Mouse (Mus musculus) forebrain, postnatal 0 days (tissue): ENCODE results near the gene Ramp3. TPM values are rescaled to one million over a fixed set of nuclear protein-coding genes. Genes with fewer than 3 reads are reported as not detected.
A peak's percentile ranks its signal among the peaks of the same experiment; 100 is the strongest.

ENCODE experiments used
- ATAC-seq: fragments of 200-750 bp; cut with Nextera tagmentation; 2 replicates; pipeline ENCODE4 v1.8.0; 2017; ENCODE audit warnings: mild to moderate bottlenecking, moderate library complexity
- DNase-seq: peaks from one replicate; pipeline ENCODE4 v3.0.0-alpha.2; 2015
- H3K27ac ChIP-seq: fragments of 300-500 bp; sonication (generic); 2 replicates; pipeline ENCODE4 v1.5.1; 2014; ENCODE audit warnings: low read depth, mild to moderate bottlenecking, antibody characterized with exemption, low read length, moderate library complexity, mixed read lengths
- H3K27me3 ChIP-seq: fragments of 300-500 bp; sonication (generic); 2 replicates; pipeline ENCODE4 v1.6.1; 2014; ENCODE audit warnings: mild to moderate bottlenecking, low read length, mixed read lengths; ENCODE audit not compliant: insufficient read depth
- H3K36me3 ChIP-seq: fragments of 300-500 bp; sonication (generic); 2 replicates; pipeline ENCODE4 v1.6.1; 2014; ENCODE audit warnings: mild to moderate bottlenecking, moderate library complexity; ENCODE audit not compliant: insufficient read depth
- H3K4me1 ChIP-seq: fragments of 300-500 bp; sonication (generic); 2 replicates; pipeline ENCODE4 v1.6.1; 2014; ENCODE audit warnings: antibody characterized with exemption; ENCODE audit not compliant: insufficient read depth
- H3K4me2 ChIP-seq: fragments of 300-500 bp; sonication (generic); 2 replicates; pipeline ENCODE4 v1.6.1; 2014; ENCODE audit warnings: low read depth, mild to moderate bottlenecking, moderate library complexity
- H3K4me3 ChIP-seq: fragments of 300-500 bp; sonication (generic); 2 replicates; pipeline ENCODE4 v1.5.1; 2014; ENCODE audit warnings: low read depth, low read length, mixed read lengths
- H3K9ac ChIP-seq: fragments of 300-500 bp; sonication (generic); 2 replicates; pipeline ENCODE4 v1.6.1; 2014; ENCODE audit warnings: mild to moderate bottlenecking
- H3K9me3 ChIP-seq: fragments of 300-500 bp; sonication (generic); 2 replicates; pipeline ENCODE4 v1.6.1; 2016; ENCODE audit warnings: low read length
- CTCF ChIP-seq: sonication (generic); IDR thresholded peaks from 2 replicates; pipeline ENCODE4 v1.5.1; 2016; ENCODE audit warnings: antibody characterized with exemption, control low read depth, low read depth
- WGBS: fragments of 180-500 bp; shearing (Covaris S2); extraction: QIAGEN DNeasy Blood & Tissue Kit; methylation state at CpG from one replicate; pipeline ENCODE4 v1.1.7; 2014; 5-methylcytosine and 5-hydroxymethylcytosine counted together
- polyA plus RNA-seq: library from polyadenylated mRNA; unstranded; fragments of >200 nt; fragmentation: Nextera tagmentation; extraction: Ambion mirVana; gene quantifications from 2 replicates; pipeline ENCODE4 v1.2.1, GENCODE M21; 2015
- total RNA-seq: library from RNA; depleted of rRNA; stranded (reverse); fragments of >200 nt; gene quantifications from 2 replicates; pipeline ENCODE4 v1.2.3, GENCODE M21; 2014; rRNA removed

The Ramp3 gene
- total RNA-seq (12.9 and 21.1 TPM in 2 replicates), polyA plus RNA-seq (17.6 and 20.0 TPM in 2 replicates)

DNA sequence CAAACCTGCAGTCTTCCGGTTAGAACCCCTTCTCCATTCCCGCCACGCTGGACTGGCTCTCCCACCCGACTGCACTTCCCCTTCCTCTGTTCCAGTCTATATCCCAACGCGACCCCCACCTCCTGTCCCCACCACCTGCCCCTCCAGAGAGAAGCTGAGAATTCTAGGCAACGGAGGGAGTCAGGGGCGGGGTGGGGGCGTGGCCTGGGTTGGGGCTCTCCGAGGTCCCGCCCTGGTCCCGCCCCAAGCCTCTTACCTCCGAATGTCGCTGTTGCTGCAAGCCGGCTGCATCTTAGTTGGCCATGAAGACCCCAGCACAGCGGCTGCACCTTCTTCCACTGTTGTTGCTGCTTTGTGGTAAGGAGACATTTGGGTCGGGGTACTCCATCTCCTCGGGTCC, at the start of gene Ramp3:
Gene Ramp3 (plus strand): TSS at position 251 of the 400 bp plus-strand sequence.
- Histone ChIP-seq H3K27me3 (no peaks in the 10 kb centered on the region; the same call in 1 of the 2 replicates), H3K9me3 (no peaks in the 10 kb centered on the region), H3K9ac (peak within 1 kb of the TSS; percentile 57), H3K36me3 (no peaks in the 10 kb centered on the region), H3K4me1 (no peaks in the 10 kb centered on the region), H3K4me3 (peak within 1 kb of the TSS; percentile 39), H3K4me2 (peak within 1 kb of the TSS; percentile 81), H3K27ac (no peak within 1 kb of the TSS)
- ATAC-seq (peak; percentile 74), DNase-seq (peak; percentile 73)
- 3% methylated on average over 17 of the region's 18 CpGs for WGBS
- TF ChIP-seq CTCF = 0 out of 2 replicates have a peak, but pooled peaks have one; percentile 18

DNA sequence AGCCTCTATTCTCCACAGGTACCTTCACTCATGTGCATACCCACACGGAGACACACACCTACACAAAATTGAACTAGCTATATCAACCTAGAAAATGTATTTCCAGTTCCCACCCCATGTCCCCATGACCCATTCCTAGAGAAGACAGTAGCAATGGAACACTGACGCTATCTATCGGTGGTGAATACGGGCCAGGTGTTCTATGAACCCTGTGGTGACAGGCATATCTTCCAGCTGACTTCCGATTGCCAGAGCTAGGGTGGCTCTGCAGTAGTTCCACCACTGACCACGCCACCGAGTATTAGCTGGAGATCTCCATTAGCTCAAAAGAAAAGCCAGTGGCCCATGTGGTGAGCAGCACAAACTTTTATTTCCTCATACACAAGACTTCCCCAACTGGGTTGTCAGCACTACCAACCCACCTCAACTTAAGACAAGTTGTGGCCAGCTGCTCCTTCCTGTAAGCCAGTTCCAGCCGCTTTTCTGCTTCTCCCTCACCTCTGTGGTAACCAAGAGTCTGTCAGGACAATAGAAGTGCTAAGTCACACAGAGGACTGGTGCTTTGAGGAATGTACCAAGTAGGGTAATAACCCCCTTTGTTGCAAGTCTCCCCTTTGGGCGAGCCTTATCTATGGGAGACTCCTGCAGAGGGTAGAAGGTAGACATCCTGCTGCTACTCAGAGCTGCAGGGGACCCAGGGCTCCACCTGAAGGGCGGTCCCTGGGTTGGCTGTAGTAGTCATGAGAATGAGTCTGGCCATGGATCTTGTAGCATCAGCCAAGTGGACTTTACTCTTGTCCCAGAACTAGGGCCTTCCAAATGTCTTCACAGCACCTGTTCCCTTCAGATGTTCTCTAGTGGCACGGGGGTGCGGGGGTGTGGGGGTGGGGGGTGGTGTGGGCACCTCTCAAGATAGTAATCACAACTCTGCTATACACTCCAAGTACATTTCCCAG, 42.8 kb upstream of the Ramp3 start:
- Histone ChIP-seq H3K4me2 (no peak overlapping the region), H3K27ac (no peak overlapping the region), H3K27me3 (no peaks in the 10 kb centered on the region), H3K4me1 (no peaks in the 10 kb centered on the region), H3K9me3 (no peaks in the 10 kb centered on the region), H3K4me3 (no peak overlapping the region), H3K9ac (no peak overlapping the region), H3K36me3 (peaks cover 78% of the 10 kb centered on the region)
- ATAC-seq = no peak
- 92% methylated on average over 12 of the region's 12 CpGs for WGBS
- TF ChIP-seq CTCF = no peak
- no peak for DNase-seq

DNA sequence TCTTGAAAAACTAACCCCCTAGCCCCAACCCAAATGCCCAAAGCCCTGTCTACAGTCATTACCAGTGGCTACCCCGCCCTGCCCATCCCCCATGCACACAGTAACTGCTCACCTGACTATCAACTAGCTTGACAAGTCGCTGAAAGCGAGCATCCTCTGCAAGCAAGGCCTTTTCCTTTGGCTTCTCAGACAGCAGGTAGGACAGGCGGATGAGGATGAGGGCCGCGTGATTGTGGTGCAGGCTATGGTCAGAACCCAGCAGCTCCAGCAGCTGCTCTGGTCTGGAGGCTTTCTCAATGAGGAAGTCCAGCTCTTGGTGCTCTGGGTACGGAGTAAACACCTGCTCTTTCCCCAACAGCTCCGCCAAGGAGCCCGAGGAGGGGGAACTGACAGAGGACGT, 34.6 kb upstream of the Ramp3 start:
- 91% methylated on average over 10 of the region's 10 CpGs for WGBS
- ATAC-seq = no peak
- Histone ChIP-seq H3K4me2 (no peak overlapping the region), H3K4me1 (peaks cover 15% of the 10 kb centered on the region), H3K27me3 (no peaks in the 10 kb centered on the region), H3K4me3 (no peak overlapping the region), H3K36me3 (peaks cover 47% of the 10 kb centered on the region), H3K9ac (no peak overlapping the region), H3K9me3 (no peaks in the 10 kb centered on the region), H3K27ac (no peak overlapping the region)
- no peak for DNase-seq
- no peak for TF ChIP-seq CTCF

DNA sequence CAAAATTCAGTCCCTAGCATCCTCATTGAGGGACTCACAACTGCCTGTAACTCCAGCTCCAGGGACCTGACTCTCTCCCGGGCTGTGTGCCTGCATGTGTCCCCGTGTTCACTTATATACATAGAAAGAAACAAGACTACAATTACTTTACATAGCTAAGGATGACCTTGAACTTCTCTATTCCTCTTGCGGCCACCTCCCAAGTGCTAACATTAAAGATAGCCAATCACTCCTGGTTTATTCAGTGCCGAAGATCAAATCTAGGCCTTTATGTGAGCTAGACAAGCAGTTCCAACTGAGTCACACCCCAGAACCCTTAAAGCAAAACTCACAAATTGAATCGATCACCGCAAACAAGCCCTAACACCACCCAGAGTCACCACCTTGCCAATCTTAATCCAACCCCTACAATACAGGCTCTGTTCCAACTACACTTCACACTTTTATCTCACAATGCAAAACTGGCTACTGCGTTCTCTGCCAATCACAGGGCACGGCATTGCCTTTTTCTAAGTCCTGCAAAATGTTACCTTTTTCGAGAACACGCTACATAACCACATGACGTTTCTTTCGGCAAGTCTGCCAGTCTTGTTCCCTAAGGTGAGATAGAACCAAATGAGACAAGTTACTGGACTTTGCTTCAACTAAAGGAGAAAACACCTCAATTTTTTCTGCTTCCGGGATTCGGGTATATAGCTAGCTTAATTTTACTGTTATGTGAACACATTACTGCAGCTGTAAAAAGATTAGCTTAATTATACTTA, 33.5 kb upstream of the Ramp3 start:
- WGBS = 75% methylated on average over 14 of the region's 14 CpGs
- Histone ChIP-seq H3K9me3 (no peaks in the 10 kb centered on the region), H3K4me3 (peak overlapping the region; percentile 77), H3K4me1 (peaks cover 15% of the 10 kb centered on the region), H3K27me3 (no peaks in the 10 kb centered on the region), H3K9ac (peak overlapping the region; percentile 73), H3K4me2 (peak overlapping the region; percentile 70), H3K27ac (no peak overlapping the region), H3K36me3 (peaks cover 36% of the 10 kb centered on the region)
- no peak for DNase-seq
- no peak for ATAC-seq
- TF ChIP-seq CTCF = no peak

DNA sequence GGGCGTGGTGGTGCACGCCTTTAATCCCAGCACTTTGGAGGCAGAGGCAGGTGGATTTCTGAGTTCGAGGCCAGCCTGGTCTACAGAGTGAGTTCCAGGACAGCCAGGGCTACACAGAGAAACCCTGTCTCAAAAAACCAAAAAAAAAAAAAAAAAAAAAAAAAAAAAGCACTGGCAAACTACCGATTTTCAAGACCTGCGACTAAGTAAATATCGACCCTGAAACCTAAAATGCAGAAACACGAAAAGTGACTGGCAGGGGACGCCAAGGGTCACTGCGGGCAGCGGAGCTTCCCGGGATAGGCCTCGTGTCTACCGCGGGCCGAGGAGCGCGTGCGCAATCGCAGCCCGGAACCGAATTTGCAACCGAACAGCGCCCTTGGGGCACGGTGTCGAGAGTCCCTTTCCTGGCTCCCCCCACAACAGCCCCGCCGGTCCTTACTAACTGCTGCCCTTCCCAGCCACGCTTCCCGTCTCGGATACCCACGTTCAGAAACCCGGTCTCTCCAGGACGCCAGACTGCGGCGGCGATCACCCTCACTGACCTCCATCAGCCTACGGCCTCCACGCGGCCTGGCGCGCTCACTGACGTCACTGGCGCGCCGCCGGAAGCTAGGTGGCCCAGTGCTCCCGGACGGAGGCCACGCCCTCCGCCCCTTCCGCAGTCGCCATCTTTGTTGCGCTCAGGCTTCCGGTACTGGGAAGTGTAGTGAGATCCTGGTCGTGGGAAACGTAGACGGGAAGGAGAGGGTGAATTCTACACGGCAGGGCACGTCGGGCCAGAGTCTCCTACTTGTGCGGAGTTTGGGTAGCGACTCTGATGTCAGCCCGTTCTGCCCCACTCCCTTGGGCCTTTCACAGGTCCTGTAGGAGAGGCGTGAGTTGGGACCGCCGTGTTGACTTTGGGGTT, 32.6 kb upstream of the Ramp3 start, which contains the start of gene Tbrg4:
Gene Tbrg4 (minus strand): TSS at position 590 of the 910 bp plus-strand sequence.
- H3K36me3 ChIP-seq = peaks cover 27% of the 10 kb centered on the region
- peak within 1 kb of the TSS; percentile 77 for H3K4me3 ChIP-seq
- peak within 1 kb of the TSS; percentile 70 for H3K4me2 ChIP-seq
- H3K27me3 ChIP-seq = no peaks in the 10 kb centered on the region
- 2% methylated on average over 65 of the region's 66 CpGs for WGBS
- peak within 1 kb of the TSS; percentile 73 for H3K9ac ChIP-seq
- DNase-seq (peak; percentile 98), ATAC-seq (peak; percentile 97)
- peak within 1 kb of the TSS; percentile 86 for H3K27ac ChIP-seq
- peaks cover 15% of the 10 kb centered on the region for H3K4me1 ChIP-seq
- no peaks in the 10 kb centered on the region for H3K9me3 ChIP-seq
- peak; percentile 3; the same call in 1 of the 2 replicates for TF ChIP-seq CTCF

DNA sequence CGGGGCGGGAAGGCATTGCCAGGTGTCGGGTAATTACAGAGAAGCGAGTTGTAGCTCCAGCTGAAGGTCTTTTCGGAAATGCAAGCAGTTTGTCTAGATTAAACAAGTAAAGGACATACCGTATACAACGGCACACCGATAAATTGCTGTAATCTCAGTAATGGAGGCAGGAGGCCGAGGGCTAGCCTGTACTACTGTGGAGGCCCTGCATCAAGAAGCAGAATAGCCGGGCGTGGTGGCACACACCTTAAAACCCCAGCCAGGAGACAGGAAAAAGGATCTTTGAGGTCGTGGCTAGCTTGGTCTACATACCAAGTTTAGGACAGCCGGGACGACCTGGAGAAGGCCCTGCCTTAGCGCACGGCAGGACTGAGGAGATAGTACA, 31.9 kb upstream of the Ramp3 start:
- 0 out of 2 replicates have a peak, but pooled peaks cover 2% of the 10 kb centered on the region for H3K9me3 ChIP-seq
- H3K27ac ChIP-seq = peak overlapping the region; percentile 86
- H3K4me1 ChIP-seq = peaks cover 15% of the 10 kb centered on the region
- no peak for TF ChIP-seq CTCF
- peak overlapping the region; percentile 77 for H3K4me3 ChIP-seq
- peak overlapping the region; percentile 70 for H3K4me2 ChIP-seq
- peaks cover 20% of the 10 kb centered on the region for H3K36me3 ChIP-seq
- WGBS = 15% methylated on average over 16 of the region's 16 CpGs
- peak overlapping the region; percentile 73 for H3K9ac ChIP-seq
- ATAC-seq (peak; percentile 10), DNase-seq (no peak)
- H3K27me3 ChIP-seq = no peaks in the 10 kb centered on the region
